Mouse (Mus musculus) G1E-ER4 (cell line): ENCODE results near the gene Inpp1. TPM values are rescaled to one million over a fixed set of nuclear protein-coding genes. Genes with fewer than 3 reads are reported as not detected.

Experiments
- GATA1 ChIP-seq: IDR thresholded peaks from one replicate; pipeline ENCODE4 v1.8.0; 2012; ENCODE audit warnings: low read length, inconsistent platforms
- polyA plus RNA-seq: library from polyadenylated mRNA; stranded (reverse); fragments of >175 nt; gene quantifications from 2 replicates; pipeline ENCODE4 v1.2.3, GENCODE M21; 2012

The Inpp1 gene
- polyA plus RNA-seq, 1 experiment: not detected

GRCm38 (mm10) chr1:52742567-52742966, 74.9 kb downstream of the Inpp1 start:
- TF ChIP-seq GATA1: no peak

Other genes starting within 250 kb of the Inpp1 start
- 0.93 and 1.2 TPM in 2 replicates for gene Nemp2, start 187.0 kb downstream of the Inpp1 start, polyA plus RNA-seq
- 0.01 TPM in 1 of 2 replicates, not detected in the other for gene Mfsd6, start 90.2 kb downstream of the Inpp1 start, polyA plus RNA-seq
- 1.1 and 1.5 TPM in 2 replicates for gene Hibch, start 27.2 kb upstream of the Inpp1 start, polyA plus RNA-seq
- not detected in 2 replicates for gene 1700019D03Rik, start 202.5 kb upstream of the Inpp1 start, polyA plus RNA-seq
- not detected in 2 replicates for gene Mstn, start 244.0 kb upstream of the Inpp1 start, polyA plus RNA-seq